Mouse (Mus musculus) spleen, postnatal 10 days (tissue): ENCODE data around the gene Pgbd5.

Source experiments
- DNase-seq, 2 experiments: peaks; one replicate each; pipeline ENCODE4 v3.0.0; 2021 to 2022; ENCODE audit warnings: low spot score in 2 of 2

The Pgbd5 gene

DNA sequence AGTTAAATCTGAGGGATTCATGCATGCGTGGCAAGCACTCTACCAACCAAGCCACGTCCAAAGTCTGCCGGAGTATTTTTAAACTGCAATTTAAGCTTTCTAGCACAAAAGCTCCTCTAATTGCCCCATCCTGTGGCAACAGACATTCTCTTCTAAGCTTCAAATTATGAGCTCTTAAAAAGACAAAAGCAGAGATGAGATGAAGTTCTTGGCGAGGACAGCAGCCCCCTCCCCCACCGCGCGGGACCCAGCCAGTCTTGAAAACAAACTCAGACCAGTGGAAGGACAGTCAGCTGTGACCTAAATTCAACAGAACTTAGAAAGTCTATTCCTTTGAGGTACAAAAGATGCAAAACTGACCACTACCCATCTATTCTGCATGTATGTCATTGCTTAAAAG, 48.3 kb downstream of the Pgbd5 start:
- DNase-seq = no peak

DNA sequence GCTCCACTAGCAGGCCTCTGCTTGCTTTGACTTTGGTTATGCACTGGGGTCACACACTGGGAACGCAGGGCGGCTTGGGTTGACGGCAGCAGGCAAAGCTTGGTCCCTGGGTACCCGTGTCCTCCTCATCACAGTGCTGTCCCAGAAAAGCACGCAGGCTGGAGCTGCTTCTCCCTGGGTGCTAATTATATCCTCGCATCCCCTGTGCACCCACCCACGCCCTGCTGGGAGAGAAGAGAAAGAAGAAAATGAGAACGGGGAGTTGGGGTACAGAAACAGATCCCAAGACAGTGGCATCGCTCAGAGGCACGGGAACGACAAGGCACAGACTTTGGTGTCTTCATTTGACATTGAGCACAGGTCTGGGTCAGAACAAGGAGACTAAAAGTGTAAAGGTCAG, 50.0 kb downstream of the Pgbd5 start:
- DNase-seq = no peak

DNA sequence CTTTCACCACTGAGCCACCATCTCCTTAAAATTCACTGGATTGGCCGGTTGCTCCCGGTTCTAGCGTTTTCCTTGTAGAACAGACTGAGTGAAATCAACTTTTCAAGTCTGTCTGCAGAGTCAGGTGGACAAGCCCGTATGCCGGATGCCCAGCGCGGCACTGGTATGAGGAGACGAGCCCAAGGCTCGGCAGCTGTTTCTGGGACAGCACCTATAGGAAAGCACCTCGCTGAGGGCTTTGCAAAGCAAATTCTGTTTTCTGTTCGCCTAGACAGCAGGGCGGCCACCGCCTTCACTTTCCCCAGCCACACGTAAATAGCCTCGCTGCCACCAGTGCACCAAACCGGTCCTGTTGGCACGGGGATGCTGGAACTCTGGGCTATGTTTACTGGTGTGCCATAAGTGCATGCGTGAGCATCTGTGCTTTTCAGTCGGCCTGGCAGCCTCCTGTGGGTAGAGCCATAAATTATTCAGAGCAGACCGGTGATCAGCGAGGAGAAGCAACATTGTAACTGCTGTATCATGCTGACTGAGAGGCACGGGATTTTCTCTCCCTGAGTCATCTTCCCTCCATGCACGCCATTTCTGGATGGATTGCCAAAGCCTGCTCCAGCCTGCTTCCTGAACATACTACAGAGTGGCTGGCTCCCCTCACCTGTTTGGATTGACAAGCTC, 53.1 kb downstream of the Pgbd5 start:
- DNase-seq = no peak

DNA sequence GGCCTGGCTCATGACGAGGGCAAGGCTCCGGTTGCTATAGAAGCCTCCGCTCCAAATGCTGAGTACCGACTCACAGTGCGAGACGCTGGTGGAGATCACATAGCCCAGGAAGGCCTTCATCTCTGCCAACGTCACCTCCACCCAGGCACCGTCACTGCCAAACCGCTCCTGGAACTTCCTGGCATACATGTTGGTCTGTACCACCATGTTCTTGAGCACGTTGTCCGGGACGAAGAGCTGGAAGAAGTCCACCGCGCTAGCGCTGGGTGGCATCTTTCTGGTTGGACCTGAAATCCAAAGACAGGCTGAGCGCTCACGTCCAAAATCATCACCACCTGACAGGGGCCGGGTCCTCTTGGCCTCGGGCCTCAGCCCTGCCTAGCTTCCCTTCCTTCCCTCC, 55.1 kb downstream of the Pgbd5 start:
- DNase-seq = no peak

DNA sequence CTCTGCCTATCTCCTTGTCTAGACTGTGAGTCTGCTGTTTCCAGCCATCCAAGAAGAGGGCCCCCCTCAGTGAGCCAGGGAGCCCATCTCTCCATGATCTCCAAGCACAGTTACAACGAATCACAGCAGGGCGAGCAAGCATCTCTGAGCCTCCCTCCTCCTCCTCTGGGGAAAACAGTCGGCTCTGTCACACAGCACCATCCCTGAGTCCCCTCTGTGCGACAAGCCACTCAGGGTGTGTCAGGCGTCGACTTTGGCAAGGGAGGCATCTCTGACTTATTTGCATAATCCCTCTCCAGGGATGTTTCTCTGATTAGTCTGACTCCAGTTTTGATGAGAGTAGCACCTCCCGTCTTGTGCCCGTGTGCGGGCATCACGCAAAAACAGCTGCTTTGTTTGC, 57.2 kb downstream of the Pgbd5 start:
- DNase-seq = no peak

DNA sequence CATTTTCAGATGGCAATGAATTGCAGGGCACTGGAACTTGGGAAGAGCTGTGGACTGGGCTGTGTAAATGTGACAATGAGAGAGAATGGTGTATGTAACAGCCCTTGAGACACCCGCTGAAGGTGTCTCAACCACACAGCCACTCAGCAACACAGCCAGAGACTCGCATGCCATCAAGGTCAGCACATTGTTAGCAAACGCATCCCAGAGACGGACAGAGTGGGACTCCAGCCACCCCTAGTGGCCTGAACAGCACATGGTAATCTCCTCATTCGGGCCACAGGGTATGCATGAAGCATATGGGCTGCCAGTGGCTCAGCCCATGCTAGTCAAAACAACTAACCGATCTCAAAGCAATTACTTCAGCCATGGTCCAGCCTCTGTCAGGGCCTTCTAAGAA, 60.2 kb downstream of the Pgbd5 start:
- DNase-seq = no peak

DNA sequence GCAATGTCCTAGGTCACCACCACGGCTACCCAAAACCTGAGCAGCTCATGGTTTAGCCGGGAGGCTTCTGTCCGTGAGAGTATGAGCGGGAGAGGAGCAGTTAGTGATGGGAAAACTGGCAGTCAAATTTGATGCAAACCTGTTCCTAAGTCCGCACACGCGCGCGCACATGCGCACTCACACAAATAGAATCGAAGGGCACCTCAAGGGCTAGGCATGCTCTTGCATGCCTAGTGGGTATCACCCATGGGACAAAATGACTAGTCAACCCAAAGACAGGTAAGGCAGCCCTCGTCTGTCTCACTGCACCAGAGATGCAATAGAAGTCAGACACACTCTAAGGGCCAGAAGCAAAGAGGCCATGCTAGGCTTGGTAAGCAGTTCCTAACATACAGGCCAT, 63.1 kb downstream of the Pgbd5 start:
- DNase-seq = no peak

DNA sequence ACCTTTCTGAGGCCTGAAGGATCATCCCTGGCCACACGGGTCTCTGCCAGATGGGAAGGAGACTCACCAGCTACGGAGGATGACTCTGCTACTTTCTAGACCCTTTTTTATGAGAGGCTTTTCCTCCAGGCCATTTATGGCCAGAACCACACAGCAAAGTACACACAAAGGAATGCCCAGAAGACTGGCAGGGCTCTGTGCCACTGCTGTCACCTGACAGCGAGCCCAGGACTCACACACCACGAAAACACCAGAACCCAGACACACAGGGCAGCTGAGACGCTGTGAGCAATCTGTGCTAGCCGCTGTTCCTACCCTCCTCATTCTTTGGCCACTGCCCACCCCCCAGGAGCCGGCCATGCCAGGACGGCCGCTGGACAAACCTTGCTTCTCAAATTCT, 63.7 kb downstream of the Pgbd5 start:
- no peak for DNase-seq

DNA sequence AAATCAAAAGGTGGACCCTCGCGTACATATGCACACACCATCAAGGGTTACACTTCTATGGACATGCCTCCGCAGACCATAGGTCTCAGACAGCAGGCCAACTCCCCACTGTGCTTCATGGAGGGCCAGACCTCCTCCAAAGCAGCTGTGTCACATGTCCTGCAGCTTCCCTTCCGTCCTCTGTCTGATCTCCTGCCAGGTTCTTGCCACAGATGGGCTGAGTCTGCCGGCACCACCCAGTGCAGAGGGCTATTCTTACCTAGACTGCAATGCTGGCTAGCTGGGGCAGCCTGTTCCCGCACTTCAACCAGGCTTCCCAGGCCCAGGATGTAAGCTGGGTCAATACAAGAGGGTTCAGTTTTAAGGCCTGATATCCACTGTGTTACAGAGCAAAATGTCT, 64.3 kb downstream of the Pgbd5 start:
- no peak for DNase-seq

DNA sequence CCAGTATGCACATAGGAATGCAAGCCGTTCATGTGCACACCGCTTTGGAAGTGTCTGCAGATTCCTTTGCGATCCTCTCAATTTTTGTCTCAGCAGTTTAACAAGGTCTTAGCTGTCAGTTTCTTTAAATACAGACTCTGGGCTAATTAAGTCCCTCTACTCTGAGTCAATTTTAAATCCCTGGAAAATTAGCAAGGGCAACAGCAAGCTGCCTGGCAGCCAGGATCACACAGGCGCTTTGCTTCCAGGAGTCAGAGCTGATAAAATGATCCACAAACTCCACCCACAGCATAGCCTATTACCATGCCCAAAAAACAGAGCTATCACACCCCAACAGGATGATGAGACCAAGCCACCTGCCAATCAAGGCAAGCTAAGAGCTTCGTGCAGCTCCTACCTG, 65.7 kb downstream of the Pgbd5 start:
- DNase-seq = no peak

DNA sequence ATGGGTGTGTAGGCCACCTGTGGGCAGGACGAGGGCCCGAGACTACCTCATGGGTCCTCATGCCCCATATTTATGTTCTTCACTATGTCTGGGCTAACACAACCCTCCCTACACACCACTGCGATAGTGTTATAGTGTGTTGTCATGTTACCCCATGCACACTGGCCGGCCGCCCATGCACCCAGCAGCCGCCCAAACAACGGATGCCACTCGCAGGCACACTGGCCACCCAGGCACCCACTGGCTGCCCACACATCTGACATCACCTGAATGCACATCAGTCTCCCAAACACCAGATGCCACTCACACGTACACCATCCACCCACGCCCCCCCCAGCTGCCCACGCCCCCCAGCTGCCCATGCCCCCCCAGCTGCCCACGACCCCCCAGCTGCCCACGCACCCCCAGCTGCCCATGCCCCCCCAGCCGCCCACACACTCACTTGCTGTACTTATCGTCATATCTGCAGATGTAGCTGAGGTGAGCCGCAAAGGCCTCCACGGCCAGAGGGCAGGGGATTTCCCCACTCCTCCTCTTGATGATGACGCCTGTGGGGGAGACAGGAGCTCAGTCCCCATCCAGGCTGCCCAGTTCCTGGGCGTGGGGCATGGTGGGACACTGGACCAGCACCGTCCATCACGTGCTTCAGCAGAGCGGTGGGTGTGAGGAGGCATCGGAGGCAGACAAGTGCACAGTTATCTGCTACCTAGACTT, 67.9 kb downstream of the Pgbd5 start:
- DNase-seq = no peak

DNA sequence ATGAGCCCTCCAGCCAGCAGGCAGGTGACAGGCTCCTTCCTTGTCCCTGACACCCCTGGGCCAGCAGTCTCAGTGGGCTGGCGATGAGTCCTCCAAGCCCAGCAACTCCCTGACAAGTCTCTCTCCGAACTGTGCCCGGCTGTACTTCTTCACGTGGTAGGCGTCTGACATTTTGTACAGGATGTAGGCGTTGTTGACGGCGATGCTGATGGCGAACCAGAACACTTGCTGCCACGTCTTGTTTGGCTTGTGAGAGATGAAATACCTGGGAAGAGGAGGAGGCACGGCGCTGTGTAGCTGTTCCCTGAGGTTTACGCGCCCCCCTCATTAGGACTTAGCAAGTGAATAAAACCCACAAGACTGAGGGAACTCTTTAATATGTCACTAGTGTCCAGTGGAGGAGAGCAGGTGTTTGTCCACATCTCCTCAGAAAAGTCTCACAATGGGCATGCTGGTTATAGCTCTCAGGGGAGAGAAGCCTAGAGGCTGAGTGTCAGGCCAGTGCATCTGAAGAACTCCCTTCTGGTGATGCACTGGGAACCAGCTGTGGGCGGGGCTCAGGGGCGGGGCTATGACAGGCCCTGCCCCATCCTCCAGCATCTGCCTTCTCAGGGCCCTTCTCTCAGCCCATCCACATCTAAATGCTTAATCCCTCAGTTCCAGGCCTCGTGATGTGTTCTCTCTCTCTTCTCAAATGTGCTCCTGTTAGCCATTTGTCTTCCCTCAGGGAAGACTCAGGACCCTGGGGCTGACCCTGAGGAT, 68.9 kb downstream of the Pgbd5 start:
- DNase-seq = no peak

DNA sequence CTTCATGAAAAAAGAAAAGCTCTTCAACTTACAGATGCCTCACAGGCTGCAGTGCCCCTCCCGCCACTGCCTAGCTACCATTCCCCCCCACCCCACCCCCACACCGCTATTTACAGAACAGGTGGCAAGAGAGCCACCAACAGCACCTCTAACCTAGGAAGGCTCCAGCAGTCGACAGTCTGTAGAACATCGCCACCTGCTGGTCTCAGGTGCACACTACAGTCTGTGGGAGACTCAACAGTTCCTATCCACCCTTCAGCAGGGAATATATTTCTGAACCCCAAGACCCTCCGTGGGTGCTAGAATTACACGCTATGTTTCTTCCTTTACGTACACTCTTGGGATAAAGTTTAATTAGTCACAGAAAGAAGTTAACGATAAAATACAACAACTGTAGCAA, 71.2 kb downstream of the Pgbd5 start:
- peak; percentile 46 to 80 for DNase-seq

DNA sequence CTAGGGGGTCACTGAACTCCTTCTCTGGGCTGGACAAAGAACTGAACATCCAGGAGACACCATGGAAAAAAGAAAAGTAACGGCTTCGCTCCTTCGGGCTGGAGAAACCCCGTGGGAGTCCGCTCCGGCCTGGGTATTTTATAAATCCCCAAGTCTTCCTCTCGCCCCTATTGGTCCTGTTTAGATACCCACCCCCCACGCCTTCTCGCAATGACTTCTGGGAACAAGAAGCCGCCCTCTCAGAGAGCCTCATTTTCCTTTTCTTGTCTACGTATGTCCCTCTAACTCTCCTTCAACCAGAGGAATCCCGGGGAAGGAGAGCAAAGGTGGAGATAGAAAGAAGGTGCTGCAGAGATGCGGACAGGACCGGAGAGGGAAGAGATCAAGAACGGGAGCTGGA, 76.1 kb downstream of the Pgbd5 start:
- no peak for DNase-seq

DNA sequence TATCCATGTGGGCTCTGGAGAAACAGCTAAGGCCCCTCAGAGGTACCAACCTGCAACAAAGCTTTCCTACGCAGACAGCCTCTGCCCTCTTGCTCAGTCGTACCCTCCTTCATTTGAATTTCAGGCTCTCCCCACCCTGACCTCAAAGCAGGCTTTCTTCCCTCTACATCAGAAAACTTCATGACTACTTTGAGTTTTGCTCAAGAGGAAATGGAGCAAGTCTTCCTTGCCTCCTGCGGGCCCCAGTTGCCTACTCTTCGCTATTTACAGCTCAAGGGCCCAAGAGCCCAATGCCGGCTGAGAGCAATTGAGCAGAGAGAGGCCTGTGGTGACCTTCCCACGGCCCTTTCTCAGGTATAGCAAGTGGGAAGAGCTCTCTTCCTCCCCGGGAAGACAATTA, 76.9 kb downstream of the Pgbd5 start:
- DNase-seq = no peak

DNA sequence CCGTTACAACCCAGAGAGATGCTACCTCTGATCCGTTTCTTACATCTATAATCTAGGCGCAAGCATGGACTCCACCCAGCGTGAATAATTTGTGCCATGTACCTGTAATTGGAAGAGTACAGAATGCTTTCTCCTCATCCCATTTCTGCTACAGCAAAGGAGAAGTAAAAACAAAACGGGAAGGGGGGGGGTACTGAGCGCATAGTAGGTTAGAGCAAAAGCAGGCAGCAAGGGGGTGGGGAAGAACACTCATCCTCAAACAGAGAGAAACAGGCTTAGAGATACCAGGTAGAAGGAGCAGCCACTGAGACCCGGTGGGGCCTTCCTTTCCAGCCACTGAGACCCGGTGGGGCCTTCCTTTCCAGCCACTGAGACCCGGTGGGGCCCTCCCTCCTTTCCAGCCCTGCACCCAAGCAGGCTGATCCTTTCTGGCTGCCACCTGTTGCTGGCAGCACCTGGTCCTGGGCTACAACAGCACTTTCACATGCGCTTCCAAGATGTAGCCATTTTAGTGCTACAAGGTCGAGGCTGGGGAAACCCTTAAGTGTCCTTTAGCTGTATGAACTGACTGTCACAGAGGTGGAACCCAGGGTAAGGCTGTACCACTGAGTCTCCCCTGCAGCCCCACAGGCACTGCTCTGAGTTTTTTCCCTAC, 77.6 kb downstream of the Pgbd5 start:
- DNase-seq = no peak

DNA sequence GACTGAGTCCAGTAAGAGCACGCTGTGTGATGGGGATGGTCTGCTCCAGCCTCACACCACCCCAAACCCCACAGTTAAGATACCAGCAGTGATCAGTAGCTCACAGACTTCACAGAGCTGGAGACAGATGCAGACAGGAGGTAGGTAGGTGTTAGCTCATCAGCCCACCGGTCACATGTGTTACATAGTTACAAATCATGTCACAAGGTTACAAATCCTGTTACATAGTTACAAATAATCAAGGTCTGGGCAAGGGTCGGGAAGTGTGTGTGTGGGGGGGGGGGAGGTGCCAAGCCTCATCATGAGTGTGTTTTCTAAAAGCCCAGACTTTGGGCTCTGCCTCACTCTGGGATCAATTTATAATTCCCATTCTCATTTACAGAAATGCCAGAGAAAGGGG, 78.5 kb downstream of the Pgbd5 start:
- DNase-seq = no peak

DNA sequence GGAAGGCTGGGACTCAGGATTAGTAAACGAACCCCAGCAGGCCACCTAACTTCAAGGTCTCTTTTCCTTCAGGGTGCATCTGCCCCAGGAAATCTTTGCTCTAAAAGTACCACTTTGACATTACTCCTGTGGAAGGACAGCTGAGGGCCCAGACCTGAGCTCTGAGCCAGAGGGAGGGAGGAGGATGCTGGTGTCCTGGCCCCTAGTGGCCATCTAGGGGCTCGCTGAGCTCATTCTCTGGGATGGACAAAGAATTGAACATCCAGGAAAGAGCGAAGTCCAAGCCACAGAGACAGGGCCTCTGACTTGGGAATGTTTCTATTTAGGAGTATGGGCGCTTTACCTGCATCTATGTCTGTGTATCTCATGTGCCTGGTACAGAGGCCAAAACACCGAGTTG, 87.8 kb downstream of the Pgbd5 start:
- DNase-seq = no peak

DNA sequence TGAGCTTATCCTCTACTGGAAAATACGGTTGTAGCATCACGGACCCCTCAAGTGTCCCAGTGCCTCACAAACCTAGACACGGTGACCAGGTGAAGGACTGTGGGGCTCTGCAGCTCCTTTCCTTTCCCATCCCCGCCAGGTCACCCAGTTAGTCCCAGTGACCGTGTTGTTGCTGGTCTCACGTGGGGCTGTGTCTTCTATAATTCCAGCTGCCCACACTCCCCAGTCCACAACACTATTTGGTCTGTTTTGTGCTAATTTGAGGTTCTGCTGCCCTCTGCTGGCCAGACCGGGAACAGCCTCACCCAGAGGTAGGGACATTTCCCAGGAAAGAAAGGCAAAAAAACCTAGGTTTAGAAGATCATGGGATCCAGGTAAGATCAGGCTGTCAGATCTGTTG, 89.8 kb downstream of the Pgbd5 start:
- DNase-seq = peak; percentile 75 to 84

DNA sequence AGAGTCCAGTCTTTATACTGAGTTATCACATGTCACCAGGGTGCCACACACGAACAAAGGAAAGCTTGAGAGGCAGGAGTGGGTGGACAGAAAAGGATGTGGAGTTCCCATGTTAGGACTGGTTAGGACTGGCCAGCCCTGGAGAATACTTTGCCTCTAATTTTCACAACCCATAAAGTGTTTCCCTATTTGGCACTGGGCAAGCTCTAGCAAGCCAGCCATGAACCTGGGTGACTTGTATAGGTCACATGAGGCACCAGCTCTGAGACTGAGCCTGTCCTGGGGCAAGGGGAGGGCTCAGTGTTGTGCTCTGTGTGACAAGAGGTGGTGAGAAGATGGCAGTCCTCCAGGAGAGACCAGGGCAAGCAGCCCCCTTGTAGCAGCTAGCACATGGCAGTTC, 91.4 kb downstream of the Pgbd5 start:
- DNase-seq = no peak

DNA sequence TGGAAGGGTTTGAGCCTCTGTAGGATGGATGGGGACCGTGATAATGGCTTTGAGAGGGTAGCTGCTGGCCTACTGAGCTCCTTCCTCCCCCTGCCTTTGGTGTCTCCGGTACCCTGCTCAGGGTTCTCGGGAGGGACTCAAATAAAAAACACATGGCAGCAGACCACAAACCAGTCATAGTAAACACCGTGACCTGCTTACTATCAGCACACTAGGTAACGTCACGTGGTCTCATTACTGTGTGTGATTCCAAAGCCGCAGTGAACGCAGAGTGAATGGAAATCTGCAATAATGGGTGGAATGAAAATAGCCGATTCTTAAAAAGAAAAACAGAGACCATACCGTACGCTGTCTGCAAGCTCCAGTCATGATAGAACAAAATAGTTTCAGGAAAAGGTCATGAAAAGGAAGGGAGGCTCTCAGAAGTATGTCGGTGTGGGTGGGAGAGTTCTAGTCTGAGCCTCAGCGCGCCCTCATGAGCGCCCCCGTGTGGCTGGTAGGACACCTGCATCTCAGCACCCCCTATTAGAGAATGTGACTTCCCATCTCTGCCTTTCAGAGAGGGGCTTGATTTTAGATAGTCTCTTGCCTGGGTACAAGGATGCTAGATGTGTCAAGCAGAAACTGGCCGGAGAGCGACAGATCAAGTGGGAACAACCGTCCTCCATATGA, 92.5 kb downstream of the Pgbd5 start:
- DNase-seq = peak; percentile 34 to 77

DNA sequence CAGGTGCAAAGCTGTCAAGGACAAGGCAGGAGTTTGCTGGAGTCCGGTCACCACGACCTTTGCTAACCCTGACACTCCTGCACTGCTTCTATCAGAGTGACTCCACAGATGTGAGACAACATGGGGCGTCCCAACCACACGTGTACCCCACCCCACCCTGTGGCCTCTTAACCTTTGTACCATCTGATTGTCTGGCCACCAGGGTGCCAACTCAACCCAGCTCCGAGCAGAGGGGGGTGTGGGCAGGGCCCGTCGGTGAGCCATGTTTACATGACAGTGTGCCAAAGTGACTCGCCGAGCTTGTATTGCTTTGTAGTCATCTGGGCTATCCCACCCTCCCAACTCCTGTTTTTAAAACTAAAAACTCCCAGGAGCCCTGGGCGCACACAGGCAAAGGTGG, 94.4 kb downstream of the Pgbd5 start:
- DNase-seq = no peak
